Mouse (Mus musculus): ENCODE results near the gene Wipf2.
"Not testable (repeated sequence)": the region's sequence is repeated elsewhere in the genome, so short reads cannot be mapped to it uniquely, and the experiment has no call there.

The Wipf2 gene

GRCm38 (mm10) chr11:98910415-98910814 is 47.0 kb downstream of the Wipf2 start:
- DNase-seq, result no peak

- DNase-seq, result no peak
These were observed 48.1 kb downstream of the Wipf2 start for GRCm38 (mm10) chr11:98911498-98911897.

GRCm38 (mm10) chr11:98914196-98914595 is 50.8 kb downstream of the Wipf2 start:
- DNase-seq, result no peak

- peak; percentile 69 for DNase-seq
These were observed 52.9 kb downstream of the Wipf2 start for GRCm38 (mm10) chr11:98916376-98916775.

- DNase-seq, result no peak
These were observed 54.1 kb downstream of the Wipf2 start for GRCm38 (mm10) chr11:98917428-98918005.

- peak; percentile 52 for DNase-seq
These were observed 54.8 kb downstream of the Wipf2 start for GRCm38 (mm10) chr11:98918231-98918630.

GRCm38 (mm10) chr11:98919009-98919408 is 55.6 kb downstream of the Wipf2 start:
- DNase-seq, result no peak

- not testable (repeated sequence) for DNase-seq
These were observed 58.4 kb downstream of the Wipf2 start for GRCm38 (mm10) chr11:98921813-98922212.

- peak; percentile 75 for DNase-seq
These were observed 58.9 kb downstream of the Wipf2 start for GRCm38 (mm10) chr11:98922307-98922706.

GRCm38 (mm10) chr11:98922851-98923711 is 59.6 kb downstream of the Wipf2 start:
- not testable (repeated sequence) for DNase-seq

- no peak for DNase-seq
These were observed 61.3 kb downstream of the Wipf2 start for GRCm38 (mm10) chr11:98924633-98925175.

- no peak for DNase-seq
These were observed 61.9 kb downstream of the Wipf2 start for GRCm38 (mm10) chr11:98925265-98925721.

GRCm38 (mm10) chr11:98925868-98926311 is 62.5 kb downstream of the Wipf2 start:
- DNase-seq, result no peak

GRCm38 (mm10) chr11:98926553-98926952 is 63.1 kb downstream of the Wipf2 start:
- no peak for DNase-seq

GRCm38 (mm10) chr11:98927438-98928076 is 64.1 kb downstream of the Wipf2 start, which contains the start of gene Rara:
Rara (plus strand) TSS chr11:98927818.
- DNase-seq, result no peak

GRCm38 (mm10) chr11:98928186-98928893 is 64.9 kb downstream of the Wipf2 start:
- no peak for DNase-seq

GRCm38 (mm10) chr11:98929503-98929902 is 66.1 kb downstream of the Wipf2 start:
- no peak for DNase-seq

GRCm38 (mm10) chr11:98930127-98930601 is 66.7 kb downstream of the Wipf2 start:
- DNase-seq, result no peak

- peak; percentile 9 for DNase-seq
These were observed 67.5 kb downstream of the Wipf2 start for GRCm38 (mm10) chr11:98930773-98931512.

- DNase-seq, result peak; percentile 5
These were observed 68.3 kb downstream of the Wipf2 start for GRCm38 (mm10) chr11:98931513-98932292.
